Mouse (Mus musculus) c-Kit-positive CD71-positive TER-119-positive erythroid progenitor cells, embryonic 14.5 days (primary cell): ENCODE data around the gene Chrna5.
"Not testable (repeated sequence)": the region's sequence is repeated elsewhere in the genome, so short reads cannot be mapped to it uniquely, and the experiment has no call there.

ENCODE experiments used
- DNase-seq: peaks from one replicate; pipeline ENCODE4 v3.0.0-alpha.2; 2013; ENCODE audit warnings: low spot score

Gene Chrna5

GRCm38 (mm10) chr9:54980674-54981073, at the start of gene Chrna5:
Chrna5 (plus strand) TSS chr9:54980880.
- no peak for DNase-seq

- DNase-seq: peak; percentile 13
Measured at GRCm38 (mm10) chr9:54931765-54932164, 48.9 kb upstream of the Chrna5 start.

GRCm38 (mm10) chr9:54932379-54932778, 48.3 kb upstream of the Chrna5 start:
- no peak for DNase-seq

GRCm38 (mm10) chr9:54942071-54942470, 38.6 kb upstream of the Chrna5 start:
- DNase-seq: no peak

- no peak for DNase-seq
Measured at GRCm38 (mm10) chr9:54944467-54944866, 36.2 kb upstream of the Chrna5 start.

- DNase-seq: no peak
Measured at GRCm38 (mm10) chr9:54946256-54946655, 34.4 kb upstream of the Chrna5 start.

GRCm38 (mm10) chr9:54949465-54949864, 31.2 kb upstream of the Chrna5 start:
- DNase-seq: no peak

- not testable (repeated sequence) for DNase-seq
Measured at GRCm38 (mm10) chr9:54950162-54950561, 30.5 kb upstream of the Chrna5 start.

GRCm38 (mm10) chr9:54950575-54951321, 29.9 kb upstream of the Chrna5 start, which contains the start of the genes Psma4 and AY074887:
Psma4 (plus strand) TSS chr9:54950790.
AY074887 (minus strand) TSS chr9:54950998.
- peak; percentile 87 for DNase-seq

- DNase-seq: no peak
Measured at GRCm38 (mm10) chr9:54961059-54961458, 19.6 kb upstream of the Chrna5 start.

GRCm38 (mm10) chr9:54963669-54964068, 17.0 kb upstream of the Chrna5 start:
- DNase-seq: no peak

- DNase-seq: no peak
Measured at GRCm38 (mm10) chr9:54969972-54970637, 10.6 kb upstream of the Chrna5 start.

- peak; percentile 22 for DNase-seq
Measured at GRCm38 (mm10) chr9:54981291-54982191, 861 bp downstream of the Chrna5 start.

GRCm38 (mm10) chr9:54982401-54982800, 1.7 kb downstream of the Chrna5 start:
- no peak for DNase-seq

- DNase-seq: no peak
Measured at GRCm38 (mm10) chr9:54990362-54990761, 9.7 kb downstream of the Chrna5 start.

GRCm38 (mm10) chr9:54994381-54994780, 13.7 kb downstream of the Chrna5 start:
- no peak for DNase-seq

- DNase-seq: peak; percentile 33
Measured at GRCm38 (mm10) chr9:54995645-54996044, 15.0 kb downstream of the Chrna5 start.

GRCm38 (mm10) chr9:55003609-55004008, 22.9 kb downstream of the Chrna5 start:
- DNase-seq: no peak

- DNase-seq: no peak
Measured at GRCm38 (mm10) chr9:55009692-55010091, 29.0 kb downstream of the Chrna5 start.

- DNase-seq: no peak
Measured at GRCm38 (mm10) chr9:55010588-55011350, 30.1 kb downstream of the Chrna5 start.

GRCm38 (mm10) chr9:55016926-55017325, 36.2 kb downstream of the Chrna5 start:
- no peak for DNase-seq

- DNase-seq: no peak
Measured at GRCm38 (mm10) chr9:55023326-55023725, 42.6 kb downstream of the Chrna5 start.
